Mouse (Mus musculus) adrenal gland, adult 2 months (tissue): ENCODE data around the gene Bfsp1. TPM values are rescaled to one million over a fixed set of nuclear protein-coding genes. Genes with fewer than 3 reads are reported as not detected.

Experiments
- DNase-seq: peaks from one replicate; pipeline ENCODE4 v3.0.0; 2021
- polyA plus RNA-seq: library from polyadenylated mRNA; depleted of rRNA; stranded (reverse); fragments of >200 nt; gene quantifications from 2 replicates; pipeline ENCODE4 v1.2.3, GENCODE M21; 2012
- total RNA-seq, 2 experiments: library from RNA; stranded (reverse); gene quantifications; 2 replicates each; pipeline ENCODE4 v1.2.3; 2021

The Bfsp1 gene
- total and polyA plus RNA-seq, 3 experiments = 0.37 to 0.79 (median 0.62) TPM

GRCm38 (mm10) chr2:143853447-143853846, 9.5 kb downstream of the Bfsp1 start:
- DNase-seq = no peak

GRCm38 (mm10) chr2:143852295-143853275, 10.4 kb downstream of the Bfsp1 start:
- no peak for DNase-seq

DNA sequence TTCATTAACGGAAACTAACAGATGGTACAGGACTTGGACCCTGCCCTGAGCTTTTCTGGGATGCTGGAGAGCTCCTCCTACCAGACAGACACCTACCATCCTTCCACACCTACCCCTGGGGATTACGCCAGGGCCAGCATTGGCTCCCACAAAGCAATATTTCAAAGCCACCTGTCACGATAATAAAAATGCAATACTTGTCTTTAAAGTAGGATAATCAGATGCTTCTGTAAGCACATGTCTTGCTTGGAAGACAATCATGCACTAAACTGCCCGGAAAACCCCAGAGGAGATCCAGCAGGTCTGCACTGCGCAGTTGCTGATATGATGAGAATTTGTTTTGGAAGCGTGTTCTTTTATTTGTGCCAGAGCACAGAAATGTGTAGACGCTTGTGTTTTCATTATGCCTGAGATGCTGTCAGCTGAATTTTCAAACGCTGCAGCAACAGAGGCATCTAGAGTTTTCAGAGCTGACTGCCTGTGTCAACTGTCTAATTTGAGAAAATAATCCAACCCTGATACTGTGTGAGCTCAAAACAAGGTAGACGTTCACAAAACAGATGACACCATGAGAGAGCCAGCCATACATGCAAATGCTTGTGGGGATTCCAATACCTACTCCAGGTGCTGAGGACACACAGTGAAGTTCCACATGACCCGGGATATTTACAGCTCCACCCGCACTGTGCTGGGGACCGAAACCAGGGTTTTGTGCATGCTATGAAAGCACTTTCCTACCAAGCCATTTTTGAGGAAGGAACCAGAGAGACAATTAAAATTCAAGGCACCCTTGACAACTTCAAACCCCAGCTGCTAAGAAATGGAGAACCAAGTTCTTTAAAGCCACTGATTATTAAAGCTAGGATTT, 11.4 kb downstream of the Bfsp1 start:
- DNase-seq = no peak

GRCm38 (mm10) chr2:143847291-143847690, 15.7 kb downstream of the Bfsp1 start:
- DNase-seq = no peak

DNA sequence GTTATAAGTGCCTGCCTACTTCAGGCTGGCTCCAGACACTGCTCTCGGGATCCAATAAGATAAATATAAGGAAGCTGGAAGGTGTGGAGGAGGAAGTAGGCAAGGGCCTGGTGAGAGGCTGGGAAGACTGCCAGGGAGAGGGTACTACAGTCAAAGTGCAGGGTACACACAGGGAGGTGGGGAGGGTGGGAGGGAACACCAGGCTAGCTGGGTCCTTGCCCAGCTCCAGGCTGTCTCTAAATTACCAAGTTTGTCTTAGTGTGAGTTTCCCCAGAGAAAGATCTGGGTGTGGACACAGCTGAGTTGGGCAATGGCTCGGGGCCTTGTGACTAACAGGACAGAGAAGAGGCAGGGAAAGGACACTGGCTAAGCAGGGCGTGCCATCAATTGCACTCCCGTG, 16.2 kb downstream of the Bfsp1 start:
- DNase-seq = peak; percentile 72

GRCm38 (mm10) chr2:143844779-143845178, 18.2 kb downstream of the Bfsp1 start:
- DNase-seq = no peak

- DNase-seq = no peak
Measured at GRCm38 (mm10) chr2:143841536-143841935, 21.4 kb downstream of the Bfsp1 start.

- DNase-seq = no peak
Measured at GRCm38 (mm10) chr2:143840895-143841294, 22.1 kb downstream of the Bfsp1 start.

DNA sequence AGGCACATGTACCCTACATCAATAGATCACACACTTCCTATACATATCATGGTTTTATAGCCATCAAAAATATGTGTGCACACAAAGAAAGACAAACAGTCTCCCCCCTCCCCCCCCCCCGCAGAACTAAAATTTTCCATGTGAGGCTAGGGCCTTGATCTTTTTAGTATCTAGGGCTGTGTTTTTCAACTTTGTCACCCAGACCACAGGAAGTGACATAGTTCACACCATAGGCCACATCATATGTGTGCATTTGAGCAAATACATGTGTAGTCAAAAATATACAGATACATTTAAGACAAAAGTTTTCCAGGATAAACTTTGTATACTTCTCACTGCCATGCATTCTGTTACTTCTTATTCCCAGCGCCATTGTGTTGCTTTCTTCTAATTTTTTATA, 23.5 kb downstream of the Bfsp1 start:
- no peak for DNase-seq

DNA sequence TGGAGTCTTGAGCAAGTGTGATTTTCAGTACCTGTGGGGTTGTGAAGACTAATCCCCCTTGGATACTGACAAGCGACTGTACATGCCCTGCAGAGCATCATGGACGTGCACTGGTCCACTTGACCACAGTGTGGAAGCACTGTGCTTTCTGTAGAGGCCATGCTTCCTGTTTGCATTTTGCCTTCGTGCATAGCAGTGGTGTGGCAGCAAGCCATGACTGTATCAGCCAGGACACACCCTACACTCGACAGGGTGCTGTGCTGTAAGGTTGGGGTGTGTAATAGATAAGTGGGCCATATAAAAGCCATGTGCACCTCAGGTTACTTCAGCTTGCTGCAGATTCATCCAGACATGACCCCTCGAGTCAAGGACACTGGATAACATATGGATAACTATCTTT, 24.3 kb downstream of the Bfsp1 start:
- no peak for DNase-seq

GRCm38 (mm10) chr2:143837291-143837701, 25.7 kb downstream of the Bfsp1 start:
- peak; percentile 69 for DNase-seq

DNA sequence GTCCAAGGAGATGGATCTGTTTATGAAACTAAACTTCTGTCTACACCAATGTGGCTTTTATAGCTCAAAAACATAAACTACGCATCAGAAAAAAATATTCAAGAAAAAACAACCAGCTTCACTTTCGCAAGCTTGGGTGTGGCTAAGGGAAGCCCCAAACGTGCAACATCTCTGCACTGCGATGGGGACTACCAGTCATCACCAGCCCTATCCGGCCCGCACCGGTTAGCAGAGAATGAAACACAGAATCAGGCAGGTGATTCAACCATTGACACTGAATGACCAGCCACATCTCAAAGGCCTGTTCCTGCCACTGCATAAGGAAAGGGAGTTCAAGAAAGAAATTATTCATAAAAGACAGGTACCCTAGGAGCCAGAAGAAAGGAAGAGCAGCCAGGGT, 27.2 kb downstream of the Bfsp1 start:
- no peak for DNase-seq

DNA sequence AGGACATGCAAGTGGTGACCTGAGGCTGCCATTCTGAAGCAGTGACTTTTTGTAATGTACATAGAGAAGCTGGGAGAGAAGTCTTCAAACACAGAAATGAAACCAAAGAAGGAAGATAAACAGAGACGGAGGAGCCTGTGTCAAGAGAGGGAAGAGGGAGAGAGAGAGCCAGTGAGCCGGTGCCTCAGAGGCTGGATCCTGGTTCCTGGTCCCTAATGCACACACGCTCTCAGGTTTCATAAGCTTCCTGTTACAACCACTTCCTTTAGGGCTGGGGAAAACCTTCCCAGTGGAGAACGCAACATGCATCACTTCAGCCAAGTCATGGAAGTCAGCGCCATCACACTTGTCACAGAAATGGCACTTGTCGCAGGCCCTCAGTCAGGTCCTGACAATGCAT, 28.9 kb downstream of the Bfsp1 start:
- no peak for DNase-seq

DNA sequence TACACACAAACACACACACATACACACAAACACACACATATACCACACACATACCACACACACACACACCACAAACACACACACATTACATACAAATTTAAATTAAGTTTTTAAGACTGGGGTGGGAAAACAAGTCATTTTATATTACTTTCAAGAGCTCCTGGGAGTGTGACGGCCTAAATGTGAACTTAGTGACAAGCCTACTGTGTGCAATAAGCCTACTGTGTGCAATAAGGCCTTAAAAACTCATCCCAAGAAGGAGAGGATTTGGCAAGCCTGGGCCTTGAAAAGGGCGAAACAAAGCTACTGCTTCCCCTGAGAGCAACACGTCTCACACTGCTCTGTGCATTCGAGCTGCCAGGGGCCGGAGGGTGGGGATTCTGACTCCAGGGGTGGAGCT, 30.3 kb downstream of the Bfsp1 start:
- DNase-seq = no peak

GRCm38 (mm10) chr2:143831645-143832044, 31.3 kb downstream of the Bfsp1 start:
- no peak for DNase-seq

GRCm38 (mm10) chr2:143813461-143813860, 49.5 kb downstream of the Bfsp1 start:
- DNase-seq = no peak

GRCm38 (mm10) chr2:143812262-143812661, 50.7 kb downstream of the Bfsp1 start:
- DNase-seq = no peak

GRCm38 (mm10) chr2:143808789-143809188, 54.2 kb downstream of the Bfsp1 start:
- no peak for DNase-seq

DNA sequence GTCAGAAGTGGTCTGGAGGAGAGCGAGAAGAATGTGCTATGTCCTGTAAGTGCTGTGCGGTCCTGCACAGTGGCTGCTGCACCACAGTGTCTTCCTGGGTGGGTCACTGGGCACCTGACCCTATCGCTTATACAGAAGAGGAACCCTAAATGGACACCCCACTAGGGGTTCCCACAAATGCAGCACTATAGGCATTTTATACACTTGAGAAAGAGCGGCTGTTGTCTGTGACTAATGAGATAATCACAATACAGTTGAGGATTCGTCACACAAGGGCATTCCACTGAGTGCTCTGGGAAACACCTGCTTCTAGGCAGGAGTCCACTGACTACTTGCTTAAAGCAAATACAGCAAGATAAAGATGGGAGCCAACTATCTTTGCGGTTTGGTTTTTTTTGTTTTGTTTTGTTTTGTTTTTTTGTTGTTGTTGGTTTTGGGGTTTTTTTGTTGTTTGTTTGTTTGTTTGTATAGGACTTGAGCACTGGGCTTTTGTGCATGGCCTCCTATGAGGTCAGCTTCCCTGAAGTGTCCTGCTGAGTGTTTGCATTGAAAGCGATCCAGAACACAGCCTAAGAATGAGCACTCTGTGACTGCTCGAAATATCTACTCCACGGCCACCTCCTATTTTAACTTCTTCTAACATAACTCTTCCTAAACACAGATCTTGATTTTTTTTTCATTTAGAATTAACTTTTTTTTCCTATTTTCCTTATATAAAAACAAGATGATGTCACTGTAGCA, 55.9 kb downstream of the Bfsp1 start:
- DNase-seq = no peak

GRCm38 (mm10) chr2:143806140-143806923, 56.6 kb downstream of the Bfsp1 start:
- DNase-seq = no peak

DNA sequence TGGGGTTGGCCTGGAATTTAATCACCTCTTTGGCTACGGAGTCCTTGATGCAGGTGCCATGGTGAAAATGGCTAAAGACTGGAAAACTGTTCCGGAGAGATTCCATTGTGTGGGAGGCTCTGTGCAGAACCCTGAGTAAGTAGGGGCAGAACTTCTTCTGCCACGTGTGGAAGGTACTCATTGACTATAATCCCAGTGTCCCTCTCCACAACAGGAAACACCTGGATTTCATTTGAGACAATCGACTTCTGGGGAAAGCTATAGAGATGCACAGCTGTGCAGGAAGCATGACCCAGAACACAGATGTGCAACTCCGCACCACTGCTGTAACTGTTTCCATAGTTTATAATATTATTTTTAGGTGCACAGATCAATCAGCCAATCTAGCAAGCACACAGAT, 61.9 kb downstream of the Bfsp1 start:
- DNase-seq = no peak
